Mouse (Mus musculus) thymus, adult 2 months (tissue): ENCODE measurements around the gene Fkbp14.

Source experiments
- CTCF ChIP-seq: fragments of 200-500 bp; IDR thresholded peaks from 2 replicates; pipeline ENCODE4 v1.5.1; 2012; ENCODE audit warnings: mild to moderate bottlenecking, control low read depth, low read length, moderate library complexity, borderline replicate concordance; ENCODE audit not compliant: control insufficient read depth, poor library complexity, insufficient read depth; ENCODE audit errors: extremely low read depth
- POLR2A ChIP-seq: fragments of 200-500 bp; IDR thresholded peaks from 2 replicates; pipeline ENCODE4 v1.6.1; 2012; ENCODE audit warnings: mild to moderate bottlenecking, low read length, control low read depth, moderate library complexity; ENCODE audit not compliant: control insufficient read depth, poor library complexity, insufficient read depth; ENCODE audit errors: extremely low read depth

- no peak for TF ChIP-seq CTCF
- no peak for TF ChIP-seq POLR2A
Measured at GRCm38 (mm10) chr6:54631462-54631861, 34.4 kb upstream of the Fkbp14 start.
